Mouse (Mus musculus): ENCODE measurements around the gene Sfxn5. TPM values are rescaled to one million over a fixed set of nuclear protein-coding genes. Genes with fewer than 3 reads are reported as not detected.

Gene Sfxn5
- 3.7 to 7.3 TPM (median 4.6 TPM) in 3 replicates for total RNA-seq (2017)

GRCm38 (mm10) chr6:85333000-85333669 is at the start of gene Sfxn5:
Gene Sfxn5, minus strand, starts transcription at chr6:85333422.
- peak; percentile 80 for ATAC-seq (replicated peaks; ENCODE audit: insufficient number of reproducible peaks, low FRiP score, low TSS enrichment, poor library complexity, severe bottlenecking)

- no peak for ATAC-seq (replicated peaks; ENCODE audit: insufficient number of reproducible peaks, low FRiP score, low TSS enrichment, poor library complexity, severe bottlenecking)
Measured at GRCm38 (mm10) chr6:85382791-85383190, 49.6 kb upstream of the Sfxn5 start.

- ATAC-seq (replicated peaks; ENCODE audit: insufficient number of reproducible peaks, low FRiP score, low TSS enrichment, poor library complexity, severe bottlenecking), result no peak
Measured at GRCm38 (mm10) chr6:85381648-85382020, 48.4 kb upstream of the Sfxn5 start.

- 0 out of 2 replicates have a peak, but pooled peaks have one; percentile 5 for ATAC-seq (replicated peaks; ENCODE audit: insufficient number of reproducible peaks, low FRiP score, low TSS enrichment, poor library complexity, severe bottlenecking)
Measured at GRCm38 (mm10) chr6:85380901-85381647, 47.9 kb upstream of the Sfxn5 start.

- ATAC-seq (replicated peaks; ENCODE audit: insufficient number of reproducible peaks, low FRiP score, low TSS enrichment, poor library complexity, severe bottlenecking), result peak; percentile 96
Measured at GRCm38 (mm10) chr6:85380201-85380900, 47.1 kb upstream of the Sfxn5 start.

GRCm38 (mm10) chr6:85378629-85379028 is 45.4 kb upstream of the Sfxn5 start:
- no peak for ATAC-seq (replicated peaks; ENCODE audit: insufficient number of reproducible peaks, low FRiP score, low TSS enrichment, poor library complexity, severe bottlenecking)

- no peak for ATAC-seq (replicated peaks; ENCODE audit: insufficient number of reproducible peaks, low FRiP score, low TSS enrichment, poor library complexity, severe bottlenecking)
Measured at GRCm38 (mm10) chr6:85377876-85378275, 44.7 kb upstream of the Sfxn5 start.

GRCm38 (mm10) chr6:85377066-85377734 is 44.0 kb upstream of the Sfxn5 start:
- no peak for ATAC-seq (replicated peaks; ENCODE audit: insufficient number of reproducible peaks, low FRiP score, low TSS enrichment, poor library complexity, severe bottlenecking)

- peak; percentile 94 for ATAC-seq (replicated peaks; ENCODE audit: insufficient number of reproducible peaks, low FRiP score, low TSS enrichment, poor library complexity, severe bottlenecking)
Measured at GRCm38 (mm10) chr6:85374734-85375114, 41.5 kb upstream of the Sfxn5 start.

- ATAC-seq (replicated peaks; ENCODE audit: insufficient number of reproducible peaks, low FRiP score, low TSS enrichment, poor library complexity, severe bottlenecking), result no peak
Measured at GRCm38 (mm10) chr6:85373951-85374733, 40.9 kb upstream of the Sfxn5 start, which contains the start of gene Rab11fip5. Gene Rab11fip5, minus strand, starts transcription at chr6:85374634.

GRCm38 (mm10) chr6:85373066-85373860 is 40.0 kb upstream of the Sfxn5 start:
- ATAC-seq (replicated peaks; ENCODE audit: insufficient number of reproducible peaks, low FRiP score, low TSS enrichment, poor library complexity, severe bottlenecking), result no peak

- no peak for ATAC-seq (replicated peaks; ENCODE audit: insufficient number of reproducible peaks, low FRiP score, low TSS enrichment, poor library complexity, severe bottlenecking)
Measured at GRCm38 (mm10) chr6:85372496-85372895, 39.3 kb upstream of the Sfxn5 start.

- no peak for ATAC-seq (replicated peaks; ENCODE audit: insufficient number of reproducible peaks, low FRiP score, low TSS enrichment, poor library complexity, severe bottlenecking)
Measured at GRCm38 (mm10) chr6:85371859-85372405, 38.7 kb upstream of the Sfxn5 start.

GRCm38 (mm10) chr6:85370666-85371430 is 37.6 kb upstream of the Sfxn5 start:
- ATAC-seq (replicated peaks; ENCODE audit: insufficient number of reproducible peaks, low FRiP score, low TSS enrichment, poor library complexity, severe bottlenecking), result no peak

- no peak for ATAC-seq (replicated peaks; ENCODE audit: insufficient number of reproducible peaks, low FRiP score, low TSS enrichment, poor library complexity, severe bottlenecking)
Measured at GRCm38 (mm10) chr6:85370041-85370440, 36.8 kb upstream of the Sfxn5 start.

GRCm38 (mm10) chr6:85369181-85369860 is 36.1 kb upstream of the Sfxn5 start:
- ATAC-seq (replicated peaks; ENCODE audit: insufficient number of reproducible peaks, low FRiP score, low TSS enrichment, poor library complexity, severe bottlenecking), result peak; percentile 62

Measured in monocyte, adult 5-6 weeks (primary cell).